Mouse (Mus musculus) liver, adult (tissue): Measurements from ENCODE around the gene Pomt2.
A peak's percentile ranks its signal among the peaks of the same experiment; 100 is the strongest.

Source experiments
- GATA4 ChIP-seq: IDR thresholded peaks from 2 replicates; pipeline ENCODE4 v1.6.1; 2014; ENCODE audit warnings: mild to moderate bottlenecking, low read length; ENCODE audit not compliant: insufficient replicate concordance

Gene Pomt2

GRCm38 (mm10) chr12:87147395-87148089 is at the start of gene Pomt2:
Gene Pomt2, minus strand, starts transcription at chr12:87147968.
- TF ChIP-seq GATA4 = no peak

DNA sequence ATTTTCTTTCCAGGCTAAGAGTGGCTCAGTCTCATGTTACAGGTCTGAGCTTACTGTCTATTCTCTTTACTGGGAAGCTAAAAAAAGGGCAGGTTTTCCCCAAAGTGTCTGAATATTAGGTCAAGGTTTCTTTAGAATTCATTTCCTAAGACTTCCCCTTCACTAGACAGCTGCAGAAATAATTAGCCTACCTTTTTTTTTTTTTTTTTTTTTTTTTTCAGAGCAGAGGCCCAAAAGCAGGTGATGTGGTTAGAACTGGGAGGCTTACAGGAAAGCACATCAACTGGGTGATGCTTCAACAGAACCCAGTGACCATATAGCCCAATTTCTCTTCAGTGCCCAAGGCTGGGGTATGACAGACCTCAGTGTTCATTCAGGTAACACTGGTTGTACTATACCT is 48.5 kb upstream of the Pomt2 start:
- no peak for TF ChIP-seq GATA4

DNA sequence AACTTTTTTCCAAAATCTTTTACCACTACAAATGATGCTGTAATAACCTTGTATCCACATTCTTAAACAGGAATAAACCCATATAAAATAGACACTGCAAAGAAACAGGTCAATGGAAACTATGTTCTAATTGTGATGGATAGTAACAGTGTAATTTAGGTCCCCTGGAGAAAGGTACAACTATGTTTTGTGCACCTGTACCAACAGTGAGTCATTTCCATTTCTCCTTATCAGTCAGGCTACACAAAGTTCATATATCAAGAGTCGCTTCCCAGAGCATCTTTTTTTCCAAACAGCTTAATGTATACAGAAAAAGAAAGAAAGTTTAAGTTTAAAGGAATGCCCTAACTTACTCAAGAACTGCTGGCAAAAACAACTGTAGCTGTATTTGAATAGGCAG is 47.3 kb upstream of the Pomt2 start:
- TF ChIP-seq GATA4 = no peak

- no peak for TF ChIP-seq GATA4
Measured at GRCm38 (mm10) chr12:87193008-87193407, 45.2 kb upstream of the Pomt2 start.

- TF ChIP-seq GATA4 = no peak
Measured at GRCm38 (mm10) chr12:87177631-87178030, 29.9 kb upstream of the Pomt2 start.

GRCm38 (mm10) chr12:87175194-87175946 is 27.6 kb upstream of the Pomt2 start:
- no peak for TF ChIP-seq GATA4

- no peak for TF ChIP-seq GATA4
Measured at GRCm38 (mm10) chr12:87160815-87161214, 13.0 kb upstream of the Pomt2 start.

DNA sequence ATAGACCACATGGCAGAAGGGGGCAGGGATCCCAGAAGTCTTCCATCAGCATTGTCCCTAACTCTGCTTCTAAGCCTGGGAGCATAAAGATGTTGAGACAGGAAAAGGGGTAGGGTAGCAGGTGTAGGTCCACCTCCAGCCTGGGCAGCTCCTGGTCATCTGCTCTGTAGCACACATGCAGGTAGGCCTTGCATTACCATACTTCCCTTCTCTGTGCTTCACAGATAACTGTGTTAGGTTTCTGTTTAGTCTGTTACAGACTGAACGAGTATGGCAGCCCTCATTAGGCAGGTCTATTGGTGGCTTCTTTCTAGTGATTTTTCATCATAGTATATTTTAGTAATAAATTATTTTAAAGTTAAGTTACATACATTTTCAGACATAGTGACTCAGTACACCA is 12.5 kb upstream of the Pomt2 start:
- no peak for TF ChIP-seq GATA4

- peak; percentile 95 for TF ChIP-seq GATA4
Measured at GRCm38 (mm10) chr12:87158099-87158498, 10.3 kb upstream of the Pomt2 start.

DNA sequence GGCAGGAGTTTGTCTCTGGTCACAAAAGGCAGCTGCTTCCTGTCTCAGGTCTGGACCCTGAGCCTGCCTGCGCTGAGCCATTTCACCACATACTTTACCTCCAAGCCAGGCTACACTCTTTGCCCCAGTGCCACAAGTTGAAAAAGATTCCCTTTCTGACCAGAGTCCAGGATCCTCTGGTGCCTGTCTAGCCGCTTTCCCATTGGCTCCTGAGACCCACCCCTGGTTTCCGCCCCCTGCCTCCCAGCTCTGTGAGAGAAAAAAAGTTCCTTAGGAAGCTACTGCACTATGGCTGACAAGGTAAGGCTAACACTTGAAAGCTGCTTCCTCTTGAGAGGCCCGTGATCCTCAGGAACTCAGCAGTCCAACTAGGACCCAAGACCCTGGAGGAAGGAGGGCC is 9.6 kb upstream of the Pomt2 start:
- no peak for TF ChIP-seq GATA4

DNA sequence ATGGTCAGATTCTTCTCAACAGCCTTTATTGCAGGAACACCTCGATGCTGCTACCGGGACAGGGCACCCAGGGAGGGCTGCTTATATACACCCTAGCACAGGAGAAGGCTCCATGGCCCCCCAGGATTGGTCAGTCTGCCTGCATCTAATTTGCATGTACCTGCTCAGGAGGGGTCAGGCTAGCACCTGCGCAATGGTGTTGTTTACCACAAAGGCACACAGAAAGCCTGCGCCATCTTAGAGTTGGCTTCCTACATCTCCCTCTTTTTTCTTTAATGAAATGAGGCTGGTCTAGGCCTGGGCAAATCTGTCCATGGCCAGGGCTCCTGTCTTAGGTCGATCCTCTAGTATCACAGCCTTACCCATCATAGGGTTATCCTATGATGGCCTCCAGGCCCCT is 1.7 kb upstream of the Pomt2 start:
- no peak for TF ChIP-seq GATA4

- no peak for TF ChIP-seq GATA4
Measured at GRCm38 (mm10) chr12:87148136-87148535, 368 bp upstream of the Pomt2 start.

DNA sequence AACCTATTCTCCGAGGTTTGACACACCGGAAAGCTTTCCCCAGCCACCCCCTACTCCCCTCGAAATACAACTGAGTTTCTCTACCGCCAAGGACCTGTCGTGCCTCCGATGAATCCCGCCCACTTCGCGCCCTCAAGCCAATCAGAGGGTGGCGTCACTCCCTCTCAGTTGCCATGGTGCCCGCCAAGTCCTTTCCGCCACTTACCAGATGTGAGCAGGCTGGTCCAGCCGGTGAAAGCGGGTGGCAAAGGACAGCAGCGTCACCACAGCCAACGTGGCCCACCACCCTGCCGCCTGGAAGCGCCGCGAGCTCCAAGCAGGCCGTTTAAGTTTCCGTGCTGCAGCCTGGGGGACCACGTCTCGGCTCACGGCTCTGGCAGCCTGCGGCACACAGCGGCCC is 802 bp downstream of the Pomt2 start, which contains the start of gene Gstz1:
TSS of gene Gstz1 (plus strand) at position 200 of the 400 bp plus-strand sequence.
- no peak for TF ChIP-seq GATA4

- TF ChIP-seq GATA4 = no peak
Measured at GRCm38 (mm10) chr12:87142156-87142555, 5.6 kb downstream of the Pomt2 start.

- no peak for TF ChIP-seq GATA4
Measured at GRCm38 (mm10) chr12:87138768-87139167, 9.0 kb downstream of the Pomt2 start.

DNA sequence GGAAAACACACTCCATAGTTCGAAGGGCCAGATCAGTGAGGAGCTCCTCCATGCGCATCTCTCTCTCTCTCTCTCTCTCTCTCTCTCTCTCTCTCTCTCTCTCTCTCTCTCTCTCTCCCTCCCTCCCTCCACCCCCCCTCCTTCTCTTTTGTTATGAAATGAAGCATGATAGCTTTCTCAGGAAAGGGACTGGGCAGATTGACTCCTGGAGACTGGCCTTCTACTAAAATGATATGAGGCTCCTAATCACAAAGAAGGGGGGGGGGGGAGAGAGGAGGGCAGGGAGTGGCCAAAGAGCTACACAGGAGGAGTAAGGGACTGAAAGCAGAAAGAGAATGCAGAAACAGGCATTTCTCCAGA is 9.4 kb downstream of the Pomt2 start:
- no peak for TF ChIP-seq GATA4
